Mouse (Mus musculus): ENCODE data around the gene Hlf. TPM values are rescaled to one million over a fixed set of nuclear protein-coding genes. Genes with fewer than 3 reads are reported as not detected.

Hlf gene
- total RNA-seq, 2 experiments from 2014 or later: 138 to 143 TPM

DNA sequence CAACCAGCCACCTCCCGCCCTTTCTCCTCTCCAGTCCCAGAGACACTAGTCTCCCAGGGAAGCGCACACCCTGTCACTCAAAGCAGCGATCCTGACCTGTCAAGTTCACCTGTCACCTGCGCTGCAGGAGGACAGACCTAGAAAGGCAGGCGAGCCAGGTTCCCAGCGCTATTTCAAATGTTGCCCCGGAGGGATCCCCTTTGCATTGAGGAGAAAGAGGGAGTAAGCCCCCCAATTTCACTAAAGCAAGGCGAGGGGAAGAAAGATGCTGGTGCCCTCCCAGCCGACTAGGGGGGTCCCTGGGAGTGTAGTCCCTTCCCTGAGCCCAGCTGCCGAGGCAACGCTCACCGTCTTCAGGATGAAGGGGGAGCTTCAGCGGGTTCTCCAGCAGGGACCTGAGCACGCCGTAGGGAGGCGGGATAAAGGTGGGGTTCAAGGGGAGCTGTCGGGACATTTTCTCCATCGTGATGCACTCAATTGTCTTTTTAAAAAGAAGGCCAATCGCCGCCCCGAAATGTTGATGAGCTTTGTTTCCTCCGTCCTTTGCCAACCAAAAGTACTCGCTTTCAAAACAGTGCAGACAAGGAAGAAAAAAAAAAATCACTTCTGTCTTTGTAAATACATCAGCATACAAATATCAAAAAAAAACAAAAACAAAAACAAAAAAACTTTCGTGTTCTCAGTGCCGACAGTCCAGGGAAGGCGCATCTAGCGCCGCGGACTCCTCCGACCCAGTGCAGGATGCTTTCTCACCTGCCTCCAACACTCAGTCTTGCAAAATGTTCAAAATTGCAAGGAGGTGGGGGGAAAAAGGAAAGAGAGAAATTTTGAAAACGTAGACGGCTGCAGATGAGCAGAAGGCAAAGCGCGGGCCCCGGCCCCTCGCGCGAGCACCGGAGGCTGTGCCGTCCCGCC, 536 bp downstream of the Hlf start:
- Histone ChIP-seq H3K27ac (peak overlapping the region; percentile 78), H3K4me3 (peak overlapping the region; percentile 87)
- intact Hi-C loops (cut with DNase I): loop anchor here (1.0 to 5.0 kb wide), 6 partner anchors 21 to 208 kb away; no protein-coding TSS in a partner anchor
- no peak for TF ChIP-seq CTCF (IDR thresholded peaks at IDR 0.05)
- peak in 1 of 2 experiments; percentile 33 for DNase-seq (ENCODE audit: extremely low spot score in 1 of 2, low spot score in 2 of 2)

DNA sequence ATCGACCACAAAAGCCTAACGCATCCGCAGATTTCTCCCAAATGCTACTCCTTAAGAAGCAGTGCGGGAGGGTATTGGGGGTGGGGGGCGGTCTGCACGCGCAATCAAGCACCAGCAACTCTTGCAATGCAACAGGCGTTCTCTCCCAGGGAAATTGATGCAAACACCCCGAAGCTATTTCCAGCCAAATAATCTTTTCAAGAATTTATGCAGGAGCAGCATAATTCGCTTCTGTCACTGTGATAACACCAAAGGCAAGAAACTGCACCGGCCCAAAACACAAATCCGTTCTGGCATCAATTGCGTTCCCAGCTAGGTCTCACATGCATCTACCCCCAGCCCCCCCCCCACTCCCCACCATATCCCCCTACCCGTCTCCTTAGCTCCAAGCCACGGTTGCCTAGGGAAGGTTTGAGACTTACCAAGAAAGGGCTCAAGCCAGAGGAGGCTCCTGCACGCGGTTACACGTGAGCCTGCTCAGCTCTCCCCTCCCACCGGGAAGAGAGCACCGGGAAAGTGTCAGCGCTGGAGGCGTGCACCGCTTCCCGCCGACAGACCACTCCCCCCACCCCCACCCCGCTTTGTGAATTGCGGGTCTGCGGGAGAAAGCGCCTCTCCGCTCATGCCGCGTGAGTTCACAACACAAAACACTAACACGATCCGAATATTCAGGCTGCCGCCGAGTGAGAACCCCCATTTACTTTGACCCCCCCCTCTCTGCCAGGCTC, 1.4 kb downstream of the Hlf start:
- Histone ChIP-seq H3K27ac (peak overlapping the region; percentile 78), H3K4me3 (peak overlapping the region; percentile 87)
- TF ChIP-seq CTCF (IDR thresholded peaks at IDR 0.05): no peak
- intact Hi-C loops (cut with DNase I): loop anchor here (1.0 to 5.0 kb wide), 4 partner anchors 20 to 207 kb away; no protein-coding TSS in a partner anchor
- peak; percentile 54 to 64 for DNase-seq (ENCODE audit: extremely low spot score in 1 of 2, low spot score in 2 of 2)

DNA sequence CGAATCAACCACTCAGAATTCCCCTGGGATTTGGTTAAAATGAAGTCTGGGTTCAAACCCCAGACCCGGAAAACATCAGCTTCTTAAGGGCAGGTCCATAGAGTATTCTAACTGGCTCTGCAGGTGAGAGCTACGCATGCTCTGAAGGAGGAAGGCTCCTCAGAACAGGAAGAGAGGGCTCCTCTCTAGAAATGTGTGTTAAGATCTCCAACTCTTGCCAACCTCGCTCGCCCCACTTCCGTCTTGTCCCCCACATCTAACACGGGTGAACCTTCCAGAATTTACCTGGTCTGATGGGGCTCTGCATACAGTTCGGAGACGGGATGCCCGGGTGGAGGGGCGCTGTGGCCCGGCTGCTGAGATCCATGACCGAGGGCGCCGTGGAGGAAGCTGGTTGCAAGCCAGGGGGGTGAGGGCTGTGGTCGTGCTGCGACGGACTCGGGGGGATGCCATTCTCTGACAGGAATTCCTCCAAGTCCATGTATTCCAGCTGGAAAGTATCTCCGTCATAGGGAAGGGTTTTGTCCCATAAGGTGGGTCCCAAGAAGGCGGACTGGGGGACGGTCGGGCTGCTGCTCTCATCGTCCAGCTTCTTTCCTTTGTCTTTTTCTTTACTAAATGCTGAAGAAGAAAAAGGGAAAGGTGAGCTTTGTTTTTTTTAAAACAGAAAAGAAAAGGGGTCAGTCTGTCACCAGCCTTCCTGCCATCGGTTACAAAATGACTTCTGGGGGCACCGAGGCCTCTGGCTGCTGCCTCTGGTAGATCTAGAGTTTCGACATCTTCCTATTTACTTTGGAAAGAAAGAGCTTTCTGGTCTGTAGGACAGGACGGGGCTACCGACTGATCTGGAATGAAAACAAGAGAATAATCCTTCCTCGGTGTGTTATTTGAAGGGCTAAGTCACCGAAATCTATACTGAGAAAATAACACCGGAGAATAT, 2.9 kb downstream of the Hlf start:
- intact Hi-C loops (cut with DNase I): loop anchor here (5.0 kb wide), 2 partner anchors 135 to 205 kb away; no protein-coding TSS in a partner anchor
- H3K4me3 ChIP-seq: peak overlapping the region; percentile 87
- no peak for TF ChIP-seq CTCF (IDR thresholded peaks at IDR 0.05)
- H3K27ac ChIP-seq: peak overlapping the region; percentile 78
- DNase-seq (ENCODE audit: extremely low spot score in 1 of 2, low spot score in 2 of 2): no peak

DNA sequence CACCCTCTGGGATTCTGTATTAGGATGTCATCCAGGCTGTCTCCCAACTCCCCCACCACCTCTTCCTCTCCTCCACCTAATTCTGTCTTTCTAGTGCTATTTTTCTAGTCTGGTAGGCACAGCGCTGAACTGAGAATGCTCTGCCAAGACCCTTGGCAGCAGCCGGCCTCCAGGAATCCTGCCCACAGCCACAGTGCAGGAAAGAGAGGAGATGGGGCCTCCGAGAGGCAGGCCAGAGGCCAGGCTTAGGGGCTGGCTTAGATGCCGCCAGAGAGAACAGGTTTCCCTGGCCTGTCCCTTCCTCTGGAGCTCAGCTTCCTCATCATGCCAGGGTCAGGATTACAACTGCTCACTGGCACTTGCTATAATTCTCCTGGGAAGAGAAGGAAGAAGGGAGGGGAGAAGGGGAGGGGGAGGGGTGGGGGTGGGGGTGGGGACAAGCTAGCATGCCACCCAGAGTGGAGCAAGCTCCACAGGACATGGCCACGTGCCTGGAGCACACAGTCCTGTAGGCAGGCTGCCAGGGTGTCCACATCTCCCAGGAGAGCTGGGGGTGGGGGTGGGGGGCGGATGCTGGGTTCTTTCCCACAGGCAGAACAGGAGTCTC, 8.6 kb downstream of the Hlf start:
- Histone ChIP-seq H3K27ac (peak overlapping the region; percentile 84), H3K4me3 (peak overlapping the region; percentile 14; the same call in 1 of the 2 replicates)
- DNase-seq (ENCODE audit: extremely low spot score in 1 of 2, low spot score in 2 of 2): peak; percentile 53 to 55
- intact Hi-C loops (cut with DNase I): loop anchor here (5.0 kb wide), 1 partner anchor 35 kb away; no protein-coding TSS in a partner anchor
- no peak for TF ChIP-seq CTCF (IDR thresholded peaks at IDR 0.05)

- TF ChIP-seq CTCF (IDR thresholded peaks at IDR 0.05): peak; percentile 59
- Histone ChIP-seq H3K4me3 (no peak overlapping the region), H3K27ac (peak overlapping the region; percentile 84; the same call in 1 of the 2 replicates)
- intact Hi-C loops (cut with DNase I): loop anchor here (5.0 kb wide), 1 partner anchor 36 kb away; no protein-coding TSS in a partner anchor
- DNase-seq (ENCODE audit: extremely low spot score in 1 of 2, low spot score in 2 of 2): no peak
Observed at GRCm38 (mm10) chr11:90381113-90381512, 9.6 kb downstream of the Hlf start.

DNA sequence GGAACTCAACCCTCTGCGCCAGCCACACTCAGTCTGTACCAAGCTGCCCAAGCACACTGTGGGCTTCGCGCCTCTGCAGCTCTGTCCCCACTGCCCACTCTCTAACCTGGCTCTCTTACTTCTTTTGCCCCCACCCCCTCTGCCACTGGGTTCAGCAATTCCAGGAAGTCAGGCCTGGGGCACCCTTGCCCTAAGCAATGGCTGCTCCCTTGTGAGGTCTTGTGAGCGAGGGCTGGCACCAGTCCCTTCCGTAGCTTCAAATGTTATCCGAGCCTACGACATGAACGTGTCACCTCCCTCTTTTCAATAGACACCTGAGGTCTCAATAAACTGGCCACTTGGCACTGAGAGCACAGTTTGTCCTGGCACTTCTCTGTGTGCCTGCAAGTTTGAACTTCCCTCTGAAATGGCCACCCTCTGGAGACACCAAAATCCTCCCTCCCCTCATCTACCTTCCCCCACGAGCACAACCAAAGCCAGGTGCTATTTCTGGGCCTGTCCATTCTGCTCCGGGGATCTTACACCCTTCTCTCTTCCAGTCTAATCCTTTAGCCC, 10.5 kb downstream of the Hlf start:
- no peak for DNase-seq (ENCODE audit: extremely low spot score in 1 of 2, low spot score in 2 of 2)
- TF ChIP-seq CTCF (IDR thresholded peaks at IDR 0.05): no peak
- peak overlapping the region; percentile 84 for H3K27ac ChIP-seq
- intact Hi-C loops (cut with DNase I): loop anchor here (5.0 kb wide), 1 partner anchor 37 kb away; no protein-coding TSS in a partner anchor
- H3K4me3 ChIP-seq: no peak overlapping the region

DNA sequence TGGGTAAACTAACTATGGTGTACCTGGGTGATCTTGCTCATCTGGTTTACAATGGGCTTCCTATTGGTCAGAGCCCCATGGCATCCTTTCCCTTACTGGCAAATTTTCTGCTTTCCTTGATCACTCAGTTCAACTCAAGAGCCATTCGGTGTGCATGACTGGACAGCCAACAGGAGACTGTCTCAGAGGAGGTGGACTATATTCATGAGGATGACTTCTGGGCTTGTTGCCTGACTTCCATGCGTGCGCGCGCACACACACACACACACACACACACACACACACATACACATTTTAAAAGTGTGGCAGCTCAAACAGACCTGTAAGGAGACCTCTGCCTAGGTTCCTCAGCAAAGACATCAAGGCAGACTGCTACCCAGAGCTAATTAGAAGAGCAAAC, 12.7 kb downstream of the Hlf start:
- TF ChIP-seq CTCF (IDR thresholded peaks at IDR 0.05): no peak
- intact Hi-C loops (cut with DNase I): no loop called here
- Histone ChIP-seq H3K4me3 (no peak overlapping the region), H3K27ac (peak overlapping the region; percentile 59; the same call in 1 of the 2 replicates)
- DNase-seq (ENCODE audit: extremely low spot score in 1 of 2, low spot score in 2 of 2): no peak

DNA sequence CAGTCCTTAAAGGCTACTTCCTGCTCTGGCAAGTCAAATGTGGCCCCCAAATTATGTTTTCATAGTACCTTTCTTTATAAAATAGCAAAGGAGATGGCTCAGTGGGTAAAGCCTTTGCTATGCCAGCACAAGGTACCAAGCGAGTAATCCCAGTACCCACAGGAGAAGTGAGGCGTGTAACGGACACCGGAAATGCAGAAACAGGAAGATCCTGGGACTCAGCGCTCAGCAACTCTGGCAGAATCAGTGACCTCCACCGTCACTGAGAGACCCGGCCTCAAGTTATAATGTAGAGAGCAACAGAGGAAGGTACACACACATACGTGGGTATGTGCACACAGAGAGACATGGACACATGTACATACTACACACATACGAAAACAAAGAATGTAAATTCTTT, 14.3 kb downstream of the Hlf start:
- H3K4me3 ChIP-seq: no peak overlapping the region
- no peak for TF ChIP-seq CTCF (IDR thresholded peaks at IDR 0.05)
- intact Hi-C loops (cut with DNase I): no loop called here
- DNase-seq (ENCODE audit: extremely low spot score in 1 of 2, low spot score in 2 of 2): no peak
- H3K27ac ChIP-seq: no peak overlapping the region

DNA sequence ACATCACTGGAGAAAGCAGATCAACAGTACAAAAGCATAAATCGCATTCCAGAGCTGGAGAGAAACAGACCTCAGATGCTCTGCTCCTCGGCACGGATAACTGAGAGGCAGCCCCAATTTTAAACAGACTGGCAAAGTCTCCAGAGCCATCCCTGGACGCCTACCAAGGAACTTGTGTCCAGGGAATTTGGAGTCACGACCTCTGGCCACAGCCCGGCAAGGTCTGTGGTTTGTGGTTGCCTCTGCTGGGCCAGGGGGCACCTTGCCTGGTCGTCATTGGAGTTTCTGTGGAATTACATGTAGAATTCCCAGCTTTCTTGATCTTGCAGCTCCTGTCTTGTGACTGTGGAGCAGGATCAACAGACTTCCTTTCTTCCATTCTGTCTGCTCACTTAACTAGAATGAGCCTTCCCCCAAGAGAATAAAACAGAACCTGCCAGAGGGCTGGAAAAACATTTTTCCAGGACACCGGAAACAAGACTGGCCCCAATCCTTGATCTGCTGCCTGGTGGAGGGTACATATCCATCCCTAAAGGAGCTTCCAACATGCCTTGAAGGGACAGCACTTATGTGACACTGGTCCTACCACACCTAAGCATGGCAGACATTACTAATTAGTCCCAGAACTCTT, 19.1 kb downstream of the Hlf start:
- intact Hi-C loops (cut with DNase I): no loop called here
- DNase-seq (ENCODE audit: extremely low spot score in 1 of 2, low spot score in 2 of 2): no peak
- TF ChIP-seq CTCF (IDR thresholded peaks at IDR 0.05): no peak
- Histone ChIP-seq H3K4me3 (no peak overlapping the region), H3K27ac (peak overlapping the region; percentile 77)

- H3K4me3 ChIP-seq: no peak overlapping the region
- peak overlapping the region; percentile 77; the same call in 1 of the 2 replicates for H3K27ac ChIP-seq
- intact Hi-C loops (cut with DNase I): no loop called here
- DNase-seq (ENCODE audit: extremely low spot score in 1 of 2, low spot score in 2 of 2): no peak
- TF ChIP-seq CTCF (IDR thresholded peaks at IDR 0.05): no peak
Observed at GRCm38 (mm10) chr11:90370789-90371291, 19.9 kb downstream of the Hlf start.
